Mouse (Mus musculus): ENCODE measurements around the gene C1qtnf7. TPM values are rescaled to one million over a fixed set of nuclear protein-coding genes. Genes with fewer than 3 reads are reported as not detected.

C1qtnf7 gene
- total RNA-seq, 2 experiments from 2014 or later = 0.51 to 1.4 TPM

DNA sequence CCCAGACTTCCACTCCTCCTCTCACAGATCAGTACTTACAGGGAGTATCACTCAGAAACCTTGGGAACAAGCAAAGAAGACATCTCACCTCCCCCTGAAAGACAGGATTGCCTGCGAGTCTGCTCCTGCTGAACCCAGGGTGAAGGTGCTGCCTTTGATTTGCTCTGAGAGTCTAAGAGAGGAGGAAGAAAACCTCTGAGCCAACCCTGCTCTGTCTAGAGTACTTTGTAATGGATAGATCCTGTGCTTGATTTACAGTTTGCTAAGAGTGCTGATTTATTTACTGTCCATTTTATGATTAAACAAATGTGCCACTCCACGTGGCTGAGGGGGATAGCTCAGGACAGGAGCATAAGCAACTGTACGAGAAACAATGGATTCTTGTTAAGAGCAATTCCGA, 35.1 kb downstream of the C1qtnf7 start:
- intact Hi-C loops (cut with DNase I) = no loop called here
- Histone ChIP-seq H3K4me3 (no peak overlapping the region), H3K27ac (no peak overlapping the region)
- TF ChIP-seq CTCF (IDR thresholded peaks at IDR 0.05) = no peak
- DNase-seq = no peak

DNA sequence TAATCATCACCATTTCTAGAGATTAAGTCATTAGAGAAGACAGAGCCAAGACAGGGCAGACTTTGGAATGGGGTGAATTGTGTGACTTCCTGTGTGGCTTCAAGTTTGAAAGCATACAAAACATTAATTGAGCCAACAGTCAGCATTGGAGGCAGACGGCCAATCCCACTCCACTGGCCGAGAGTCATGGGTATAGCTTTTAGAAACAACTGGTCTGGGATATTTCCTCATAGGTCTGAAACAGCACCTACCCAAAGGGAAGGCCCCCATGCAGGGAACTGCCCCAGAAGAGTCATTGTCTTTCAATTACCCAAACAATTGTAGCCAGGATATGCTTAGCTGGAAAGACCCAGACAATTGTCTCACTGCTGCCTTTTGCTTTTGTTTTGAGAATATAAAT, 39.5 kb downstream of the C1qtnf7 start:
- intact Hi-C loops (cut with DNase I) = no loop called here
- TF ChIP-seq CTCF (IDR thresholded peaks at IDR 0.05) = no peak
- Histone ChIP-seq H3K27ac (no peak overlapping the region), H3K4me3 (no peak overlapping the region)
- DNase-seq = peak; percentile 23

GRCm38 (mm10) chr5:43555406-43555805, 40.1 kb downstream of the C1qtnf7 start:
- intact Hi-C loops (cut with DNase I) = no loop called here
- no peak overlapping the region for H3K27ac ChIP-seq
- no peak for DNase-seq
- no peak for TF ChIP-seq CTCF (IDR thresholded peaks at IDR 0.05)
- H3K4me3 ChIP-seq = no peak overlapping the region

DNA sequence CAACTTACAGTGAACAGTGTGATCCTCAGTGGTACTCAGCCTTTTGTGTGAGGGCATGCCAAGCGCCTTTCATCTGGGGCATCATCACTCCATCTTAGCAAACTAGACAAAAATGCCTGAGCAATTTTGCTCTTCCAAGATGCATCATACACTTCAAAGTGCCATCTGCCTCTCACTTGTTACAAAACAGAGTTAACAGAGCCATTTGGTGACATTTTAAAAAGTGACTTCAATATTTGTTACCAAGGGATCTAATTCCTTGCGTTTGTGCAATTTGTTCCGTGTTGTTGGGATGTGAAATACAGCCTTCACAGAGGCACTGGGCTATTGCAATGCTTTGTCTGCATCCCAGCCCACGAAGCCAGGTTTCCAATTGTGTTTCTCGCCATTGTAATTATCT, 42.1 kb downstream of the C1qtnf7 start:
- Histone ChIP-seq H3K27ac (no peak overlapping the region), H3K4me3 (no peak overlapping the region)
- no peak for DNase-seq
- TF ChIP-seq CTCF (IDR thresholded peaks at IDR 0.05) = no peak
- intact Hi-C loops (cut with DNase I) = no loop called here

DNA sequence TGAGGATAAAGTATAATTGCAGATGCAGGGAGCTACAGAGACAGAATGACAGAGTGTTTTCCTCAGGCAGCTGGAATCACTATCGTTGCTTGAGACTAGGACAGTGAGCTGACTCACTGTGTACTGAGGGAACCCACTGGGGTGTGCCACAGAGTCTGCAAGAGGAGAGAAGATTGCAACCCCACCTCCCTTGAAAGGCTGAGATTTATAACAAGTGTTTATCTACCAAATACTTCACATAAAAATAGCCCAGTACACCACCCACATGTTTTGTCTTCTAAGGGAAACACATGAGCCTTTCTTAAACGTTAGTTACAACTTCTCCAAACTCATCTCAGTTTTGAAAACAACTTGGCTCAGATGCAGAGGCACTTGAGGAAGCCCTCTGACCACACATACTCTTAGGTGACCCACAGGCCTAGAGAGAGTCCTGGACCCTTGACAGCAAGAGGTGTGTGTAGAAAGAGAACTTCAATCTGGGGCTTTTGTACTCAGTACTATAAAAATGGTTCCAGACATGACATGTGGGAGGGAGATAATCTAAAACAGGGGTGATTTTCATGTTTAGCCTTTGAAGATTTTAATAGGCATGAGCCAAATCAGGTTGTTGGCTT, 46.4 kb downstream of the C1qtnf7 start:
- no peak for DNase-seq
- intact Hi-C loops (cut with DNase I) = no loop called here
- TF ChIP-seq CTCF (IDR thresholded peaks at IDR 0.05) = no peak
- Histone ChIP-seq H3K4me3 (no peak overlapping the region), H3K27ac (no peak overlapping the region)

- Histone ChIP-seq H3K27ac (no peak overlapping the region), H3K4me3 (no peak overlapping the region)
- intact Hi-C loops (cut with DNase I) = no loop called here
- no peak for TF ChIP-seq CTCF (IDR thresholded peaks at IDR 0.05)
- no peak for DNase-seq
These were observed 54.5 kb downstream of the C1qtnf7 start for GRCm38 (mm10) chr5:43569720-43570359.

DNA sequence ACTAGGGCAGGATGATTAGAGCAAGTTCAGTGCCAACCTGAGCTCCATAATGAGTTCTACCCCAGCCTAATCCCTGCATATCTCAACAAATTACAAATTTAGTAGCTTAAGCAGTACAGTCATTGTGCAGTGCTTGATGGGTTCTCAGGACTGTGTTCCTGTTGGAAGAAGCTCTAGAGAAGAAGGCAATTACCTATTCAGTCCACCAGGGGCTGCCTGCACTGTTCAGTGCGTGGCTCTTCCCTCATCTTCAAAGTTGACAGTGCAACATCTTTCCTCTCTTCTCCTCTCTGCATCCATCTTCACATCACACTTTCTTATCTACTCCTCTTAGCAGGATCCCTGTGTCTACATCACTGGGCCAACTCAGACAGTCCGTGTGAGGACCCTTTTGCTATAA, 67.5 kb downstream of the C1qtnf7 start:
- peak; percentile 60 for TF ChIP-seq CTCF (IDR thresholded peaks at IDR 0.05)
- Histone ChIP-seq H3K4me3 (no peak overlapping the region), H3K27ac (no peak overlapping the region)
- peak; percentile 26 for DNase-seq
- intact Hi-C loops (cut with DNase I) = loop anchor here (5.0 kb wide), 1 partner anchor 49 kb away; no protein-coding TSS in a partner anchor

DNA sequence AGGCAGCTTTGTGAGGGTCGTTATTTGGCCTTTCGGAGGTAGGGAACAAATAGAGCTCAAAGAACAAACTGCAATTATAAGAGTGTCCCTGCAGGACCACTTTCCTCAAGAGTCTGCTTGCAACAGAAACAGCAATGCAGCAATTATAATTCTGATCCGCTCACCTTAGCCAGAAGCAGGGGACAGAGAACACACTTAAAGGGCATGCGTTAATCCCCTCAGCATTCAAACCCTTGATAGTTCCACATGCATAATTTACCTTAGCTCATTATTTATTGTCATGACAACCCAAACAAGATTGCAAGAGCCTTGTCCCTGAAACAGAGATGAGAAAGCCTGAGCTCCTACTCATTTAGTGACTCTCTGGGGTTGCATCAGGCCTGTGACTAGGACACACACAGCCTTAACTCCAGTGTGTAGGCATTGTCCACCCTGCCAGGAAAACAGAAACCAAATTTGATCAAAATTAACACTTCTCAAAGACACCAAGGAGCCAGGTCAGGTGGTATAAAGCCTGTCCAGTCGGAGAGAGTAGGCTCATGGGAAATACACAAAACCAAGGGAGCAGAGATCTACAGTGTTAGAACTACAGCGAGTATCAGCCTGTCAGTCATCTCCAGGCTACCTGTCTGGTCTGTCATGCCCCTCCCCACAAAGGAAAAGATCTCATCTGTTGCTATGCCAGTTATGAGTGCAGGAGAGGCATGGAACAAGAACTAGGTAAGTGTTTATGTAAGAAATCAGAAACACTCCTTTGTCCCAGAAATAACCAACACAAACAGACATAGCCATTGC, 68.2 kb downstream of the C1qtnf7 start:
- Histone ChIP-seq H3K27ac (no peak overlapping the region), H3K4me3 (no peak overlapping the region)
- intact Hi-C loops (cut with DNase I) = loop anchor here (5.0 kb wide), 1 partner anchor 49 kb away; no protein-coding TSS in a partner anchor
- no peak for TF ChIP-seq CTCF (IDR thresholded peaks at IDR 0.05)
- DNase-seq = no peak

DNA sequence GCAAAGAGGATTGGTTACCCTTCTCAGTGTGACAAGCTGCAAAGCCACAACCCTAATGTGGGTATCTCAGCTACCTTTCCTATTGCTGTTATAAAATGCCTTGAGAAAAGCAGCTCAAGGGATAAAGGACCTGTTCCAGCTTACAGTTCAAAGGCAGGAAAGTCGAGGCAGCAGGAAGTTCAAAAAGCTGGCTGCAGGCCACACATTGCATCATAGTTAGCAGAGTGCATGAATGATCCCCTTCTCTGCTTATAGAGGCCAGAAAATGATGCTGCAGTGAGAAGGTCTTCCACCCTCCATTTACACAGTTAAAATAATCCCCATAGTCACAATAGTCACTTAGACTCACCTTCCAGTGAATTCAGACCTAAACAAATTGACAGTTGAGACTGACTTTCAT, 69.1 kb downstream of the C1qtnf7 start:
- no peak overlapping the region for H3K4me3 ChIP-seq
- no peak for TF ChIP-seq CTCF (IDR thresholded peaks at IDR 0.05)
- no peak overlapping the region for H3K27ac ChIP-seq
- no peak for DNase-seq
- intact Hi-C loops (cut with DNase I) = loop anchor here (5.0 kb wide), 1 partner anchor 48 kb away; no protein-coding TSS in a partner anchor

DNA sequence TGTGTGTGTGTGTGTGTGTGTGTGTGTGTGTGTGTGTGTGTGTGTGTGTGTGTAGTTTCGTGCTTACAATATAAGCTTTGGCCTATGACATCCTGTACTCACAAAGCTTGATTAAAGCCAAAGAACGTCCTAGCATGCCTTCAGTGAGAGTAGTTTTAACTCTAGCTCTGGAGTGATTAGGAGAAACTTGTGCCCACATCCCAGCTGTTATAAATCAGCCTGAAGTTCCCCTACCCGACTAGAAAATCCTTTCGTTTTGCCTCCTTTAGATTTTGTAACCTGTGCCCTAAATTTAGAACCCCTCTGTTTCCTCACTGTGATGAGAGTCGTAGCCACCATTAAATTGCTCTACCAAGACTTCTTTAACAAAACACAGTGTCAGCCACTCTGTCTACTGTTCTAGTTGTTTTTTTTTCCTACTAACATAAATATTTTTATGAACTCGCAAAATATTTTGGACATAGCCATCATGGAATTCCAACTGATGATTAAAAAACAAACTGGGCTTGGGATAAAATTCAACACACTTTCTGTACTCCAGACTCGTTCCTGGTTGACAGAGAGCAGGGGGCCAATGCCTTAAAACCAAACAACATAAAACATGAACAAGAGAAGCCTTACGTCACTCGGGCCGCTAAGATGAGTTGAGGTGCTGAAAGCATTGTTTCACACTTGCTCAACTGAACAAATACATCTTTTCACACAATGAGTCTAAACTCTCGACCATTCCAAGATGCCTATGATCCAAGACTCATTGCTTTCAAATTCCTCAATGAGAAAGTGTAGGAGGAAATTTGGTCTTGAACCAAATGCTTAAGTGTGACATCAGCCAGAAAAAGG, 70.3 kb downstream of the C1qtnf7 start:
- no peak for DNase-seq
- Histone ChIP-seq H3K27ac (no peak overlapping the region), H3K4me3 (no peak overlapping the region)
- intact Hi-C loops (cut with DNase I) = no loop called here
- TF ChIP-seq CTCF (IDR thresholded peaks at IDR 0.05) = no peak

DNA sequence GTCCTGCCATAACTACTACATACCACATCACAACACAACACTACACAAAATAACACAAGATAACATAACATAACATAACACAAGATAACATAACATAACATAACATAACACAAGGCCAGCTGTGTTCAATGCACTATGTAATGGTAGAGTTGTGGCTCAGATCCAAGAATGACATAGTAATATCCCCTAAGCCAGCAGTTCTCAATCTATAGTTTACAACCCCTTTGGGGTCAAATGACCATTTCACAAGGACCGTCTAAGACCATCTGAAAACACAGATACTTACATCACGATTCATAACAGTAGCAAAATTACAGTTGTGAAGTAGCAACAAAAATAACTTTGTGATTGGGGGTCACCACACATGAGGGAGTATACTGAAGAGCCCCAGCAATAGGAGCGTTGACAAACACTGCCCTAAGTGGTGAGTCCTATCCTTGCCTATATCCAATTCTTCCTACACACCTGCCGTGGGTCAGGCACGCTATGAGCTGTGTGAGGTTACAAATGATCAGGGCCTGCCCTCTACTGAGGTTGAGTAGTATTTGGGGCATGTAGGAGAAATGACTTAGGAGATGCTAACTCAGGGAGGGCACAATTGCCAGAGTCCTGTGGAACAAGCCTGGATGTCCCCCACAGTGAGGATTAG, 73.6 kb downstream of the C1qtnf7 start:
- Histone ChIP-seq H3K27ac (peak overlapping the region; percentile 2; the same call in 1 of the 2 replicates), H3K4me3 (no peak overlapping the region)
- TF ChIP-seq CTCF (IDR thresholded peaks at IDR 0.05) = no peak
- DNase-seq = no peak
- intact Hi-C loops (cut with DNase I) = no loop called here

GRCm38 (mm10) chr5:43589440-43589830, 74.1 kb downstream of the C1qtnf7 start:
- no peak for TF ChIP-seq CTCF (IDR thresholded peaks at IDR 0.05)
- no peak for DNase-seq
- intact Hi-C loops (cut with DNase I) = no loop called here
- peak overlapping the region; percentile 2; the same call in 1 of the 2 replicates for H3K27ac ChIP-seq
- H3K4me3 ChIP-seq = no peak overlapping the region

Measured in gastrocnemius, adult 2 months (tissue).